Mouse (Mus musculus): ENCODE results near the gene Plpp3.

- TF ChIP-seq CTCF (IDR thresholded peaks at IDR 0.05; ENCODE audit: extremely low read depth, insufficient read depth, low read length): no peak
- no peak for TF ChIP-seq POLR2A (IDR thresholded peaks at IDR 0.05; ENCODE audit: extremely low read depth, insufficient read depth, low read length)
Measured at GRCm38 (mm10) chr4:105246331-105246730, 89.2 kb downstream of the Plpp3 start.
